Mouse (Mus musculus) forebrain, embryonic 10.5 days (tissue): ENCODE data around the gene Gm29427. TPM values are rescaled to one million over a fixed set of nuclear protein-coding genes. Genes with fewer than 3 reads are reported as not detected.

Experiments used
- DNase-seq: peaks from one replicate; pipeline ENCODE4 v3.0.0-alpha.2; 2017; ENCODE audit warnings: low spot score; ENCODE audit errors: extremely low spot score
- H3K27ac ChIP-seq: fragments of 300-500 bp; sonication (generic); 2 replicates; pipeline ENCODE4 v1.5.1; 2016; ENCODE audit warnings: mild to moderate bottlenecking
- H3K27me3 ChIP-seq: fragments of 300-500 bp; sonication (generic); 2 replicates; pipeline ENCODE4 v1.6.1; 2016; ENCODE audit warnings: mild to moderate bottlenecking; ENCODE audit not compliant: poor library complexity, severe bottlenecking
- H3K36me3 ChIP-seq: fragments of 300-500 bp; sonication (generic); replicated peaks from 2 replicates; pipeline ENCODE4 v1.6.1; 2016; ENCODE audit warnings: mild to moderate bottlenecking, moderate library complexity
- H3K4me1 ChIP-seq: fragments of 300-500 bp; sonication (generic); 2 replicates; pipeline ENCODE4 v1.6.1; 2016
- H3K4me3 ChIP-seq: fragments of 300-500 bp; sonication (generic); 2 replicates; pipeline ENCODE4 v1.5.1; 2016; ENCODE audit warnings: mild to moderate bottlenecking, moderate library complexity
- H3K9me3 ChIP-seq: fragments of 300-500 bp; sonication (generic); 2 replicates; pipeline ENCODE4 v1.6.1; 2016; ENCODE audit warnings: mild to moderate bottlenecking, moderate library complexity
- WGBS: fragments of 180-500 bp; shearing (Covaris S2); methylation state at CpG from one replicate; pipeline ENCODE4 v1.1.7; 2016; 5-methylcytosine and 5-hydroxymethylcytosine counted together
- polyA plus RNA-seq: library from polyadenylated mRNA; unstranded; fragments of >200 nt; fragmentation: Nextera tagmentation; extraction: Ambion mirVana; gene quantifications from 2 replicates; pipeline ENCODE4 v1.2.1, GENCODE M21; 2016

Gene Gm29427
- polyA plus RNA-seq, 1 experiment from 2014 or later, result not detected

DNA sequence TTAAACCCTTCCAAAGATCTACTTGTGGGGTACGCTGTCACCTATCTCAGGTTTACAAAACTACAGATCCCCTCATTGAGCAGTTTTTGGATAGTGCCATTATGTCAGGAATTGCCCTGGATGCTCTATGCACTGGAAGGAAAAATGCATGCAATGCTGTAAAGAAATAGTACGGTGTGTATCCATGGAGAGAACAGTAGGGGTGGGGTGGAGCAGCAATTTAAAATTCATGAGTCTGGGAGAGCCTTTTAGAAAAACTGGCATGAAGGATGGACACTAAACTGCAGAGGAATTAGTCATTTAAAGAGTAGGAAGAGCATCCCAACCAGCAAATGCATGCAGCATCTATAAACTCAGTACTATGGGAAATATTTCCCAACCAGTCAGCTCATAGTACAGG, 10.8 kb upstream of the Gm29427 start:
- H3K27ac ChIP-seq, result no peak overlapping the region
- peaks cover 14% of the 10 kb centered on the region; the same call in 1 of the 2 replicates for H3K36me3 ChIP-seq
- H3K4me3 ChIP-seq, result no peak overlapping the region
- no peaks in the 10 kb centered on the region for H3K9me3 ChIP-seq
- DNase-seq, result no peak
- peaks cover 4% of the 10 kb centered on the region for H3K4me1 ChIP-seq
- 92% methylated on average over 2 of the region's 2 CpGs for WGBS
- no peaks in the 10 kb centered on the region for H3K27me3 ChIP-seq

GRCm38 (mm10) chr1:130724206-130724605, 8.6 kb upstream of the Gm29427 start:
- no peaks in the 10 kb centered on the region for H3K9me3 ChIP-seq
- H3K4me1 ChIP-seq, result no peaks in the 10 kb centered on the region; the same call in 1 of the 2 replicates
- 92% methylated on average over 5 of the region's 5 CpGs for WGBS

GRCm38 (mm10) chr1:130717291-130717871, 1.8 kb upstream of the Gm29427 start, which contains the start of gene Yod1:
Yod1 (plus strand) TSS chr1:130717327.
- no peaks in the 10 kb centered on the region for H3K9me3 ChIP-seq
- H3K4me3 ChIP-seq, result peak within 1 kb of the TSS; percentile 79
- H3K36me3 ChIP-seq, result peaks cover 24% of the 10 kb centered on the region
- H3K27me3 ChIP-seq, result peaks cover 19% of the 10 kb centered on the region
- H3K27ac ChIP-seq, result peak within 1 kb of the TSS; percentile 92
- H3K4me1 ChIP-seq, result peaks cover 30% of the 10 kb centered on the region
- peak; percentile 87 for DNase-seq
- WGBS, result under 1% methylated on average over 54 of the region's 54 CpGs

More at GRCm38 (mm10) chr1:130724206-130724605, 8.6 kb upstream of the Gm29427 start:
- Histone ChIP-seq H3K4me3 (no peak overlapping the region), H3K27me3 (no peaks in the 10 kb centered on the region), H3K36me3 (peaks cover 28% of the 10 kb centered on the region), H3K27ac (no peak overlapping the region)
- DNase-seq, result no peak

GRCm38 (mm10) chr1:130716513-130717290, 1.1 kb upstream of the Gm29427 start:
- H3K27me3 ChIP-seq, result peaks cover 19% of the 10 kb centered on the region
- peak overlapping the region; percentile 79 for H3K4me3 ChIP-seq
- peak overlapping the region; percentile 92 for H3K27ac ChIP-seq
- peaks cover 30% of the 10 kb centered on the region for H3K4me1 ChIP-seq
- WGBS, result under 1% methylated on average over 42 of the region's 42 CpGs
- H3K9me3 ChIP-seq, result no peaks in the 10 kb centered on the region
- DNase-seq, result peak; percentile 35
- peaks cover 20% of the 10 kb centered on the region for H3K36me3 ChIP-seq

- H3K9me3 ChIP-seq, result no peaks in the 10 kb centered on the region
- DNase-seq, result no peak
- H3K27ac ChIP-seq, result peak overlapping the region; percentile 92
- 2% methylated on average over 3 of the region's 3 CpGs for WGBS
- H3K36me3 ChIP-seq, result peaks cover 20% of the 10 kb centered on the region
- H3K4me1 ChIP-seq, result peaks cover 30% of the 10 kb centered on the region
- H3K27me3 ChIP-seq, result peaks cover 19% of the 10 kb centered on the region
- H3K4me3 ChIP-seq, result peak overlapping the region; percentile 79
Observed at GRCm38 (mm10) chr1:130716218-130716512, 566 bp upstream of the Gm29427 start.

- peaks cover 19% of the 10 kb centered on the region for H3K27me3 ChIP-seq
- H3K27ac ChIP-seq, result no peak overlapping the region
- peaks cover 8% of the 10 kb centered on the region for H3K36me3 ChIP-seq
- 85% methylated on average over 4 of the region's 4 CpGs for WGBS
- H3K9me3 ChIP-seq, result no peaks in the 10 kb centered on the region
- peaks cover 28% of the 10 kb centered on the region for H3K4me1 ChIP-seq
- H3K4me3 ChIP-seq, result no peak overlapping the region
- no peak for DNase-seq
Observed at GRCm38 (mm10) chr1:130714046-130714445, 1.6 kb downstream of the Gm29427 start.

DNA sequence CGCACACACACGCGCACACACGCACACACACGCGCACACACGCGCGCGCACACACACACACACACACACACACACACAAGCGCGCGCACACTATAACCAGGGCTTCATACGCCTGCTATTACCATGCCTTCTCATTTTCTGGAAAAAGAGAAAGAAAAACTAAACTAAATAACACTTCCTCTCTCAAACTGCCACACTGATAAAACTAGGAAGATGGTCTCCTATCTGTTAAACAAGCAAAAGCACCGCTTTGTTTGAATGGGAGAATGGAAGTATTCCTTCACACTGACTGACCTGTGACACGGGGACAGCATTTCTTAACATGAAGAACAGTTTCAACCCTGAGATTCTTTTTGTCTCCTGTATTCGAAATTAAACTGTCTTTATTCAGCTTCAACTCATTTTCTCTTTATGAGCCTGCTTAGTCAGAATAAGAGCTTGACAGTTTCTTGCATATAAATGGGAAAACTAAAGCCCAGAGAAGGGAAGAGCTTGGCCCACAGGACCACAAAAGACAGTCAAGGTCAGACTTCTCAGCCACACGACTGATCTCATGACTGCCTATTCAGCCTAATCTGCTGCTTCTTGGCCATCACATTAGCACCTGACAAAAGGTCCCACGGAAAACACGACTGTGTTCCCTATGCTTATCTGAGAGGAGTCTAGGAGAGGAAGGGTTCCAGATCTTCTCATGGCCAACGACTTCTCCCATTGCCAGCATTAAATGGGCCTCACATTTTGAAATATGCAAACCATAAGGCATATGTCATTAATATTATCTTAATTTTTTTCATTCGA, 5.1 kb downstream of the Gm29427 start:
- WGBS, result 89% methylated on average over 22 of the region's 22 CpGs
- no peaks in the 10 kb centered on the region for H3K9me3 ChIP-seq
- H3K4me1 ChIP-seq, result peaks cover 7% of the 10 kb centered on the region
- no peak for DNase-seq
- H3K4me3 ChIP-seq, result no peak overlapping the region
- H3K27ac ChIP-seq, result no peak overlapping the region
- peaks cover 19% of the 10 kb centered on the region for H3K27me3 ChIP-seq
- peaks cover 25% of the 10 kb centered on the region for H3K36me3 ChIP-seq

- 79% methylated on average over 2 of the region's 2 CpGs for WGBS
Observed at GRCm38 (mm10) chr1:130703613-130704012, 12.0 kb downstream of the Gm29427 start.

DNA sequence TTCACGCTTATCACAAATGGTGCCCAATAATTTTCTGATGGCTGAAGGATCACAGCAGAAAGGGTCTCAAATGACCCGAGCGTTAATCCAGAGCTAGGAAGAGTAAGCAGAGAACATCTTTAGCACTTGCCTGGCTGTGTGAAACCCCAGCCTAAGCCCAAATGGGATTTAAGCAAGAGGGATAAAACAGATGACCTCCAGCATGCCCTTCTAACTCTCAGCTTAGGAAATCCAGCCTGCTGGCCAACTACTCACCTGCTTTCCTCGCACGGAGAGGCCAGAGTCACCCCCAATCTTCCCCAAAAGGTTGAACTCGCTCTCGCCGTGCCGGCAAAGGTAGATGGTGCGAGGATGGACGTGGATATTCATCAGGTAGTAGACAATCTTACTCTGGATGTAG, 13.6 kb downstream of the Gm29427 start:
- Histone ChIP-seq H3K36me3 (peaks cover 75% of the 10 kb centered on the region), H3K27ac (no peak overlapping the region), H3K4me3 (no peak overlapping the region), H3K4me1 (no peaks in the 10 kb centered on the region), H3K27me3 (no peaks in the 10 kb centered on the region), H3K9me3 (no peaks in the 10 kb centered on the region)
- 95% methylated on average over 11 of the region's 11 CpGs for WGBS
- DNase-seq, result no peak

More at GRCm38 (mm10) chr1:130703613-130704012, 12.0 kb downstream of the Gm29427 start:
- H3K9me3 ChIP-seq, result no peaks in the 10 kb centered on the region
- no peaks in the 10 kb centered on the region for H3K27me3 ChIP-seq
- H3K27ac ChIP-seq, result no peak overlapping the region
- H3K4me1 ChIP-seq, result no peaks in the 10 kb centered on the region
- peaks cover 68% of the 10 kb centered on the region for H3K36me3 ChIP-seq
- H3K4me3 ChIP-seq, result no peak overlapping the region
- no peak for DNase-seq

DNA sequence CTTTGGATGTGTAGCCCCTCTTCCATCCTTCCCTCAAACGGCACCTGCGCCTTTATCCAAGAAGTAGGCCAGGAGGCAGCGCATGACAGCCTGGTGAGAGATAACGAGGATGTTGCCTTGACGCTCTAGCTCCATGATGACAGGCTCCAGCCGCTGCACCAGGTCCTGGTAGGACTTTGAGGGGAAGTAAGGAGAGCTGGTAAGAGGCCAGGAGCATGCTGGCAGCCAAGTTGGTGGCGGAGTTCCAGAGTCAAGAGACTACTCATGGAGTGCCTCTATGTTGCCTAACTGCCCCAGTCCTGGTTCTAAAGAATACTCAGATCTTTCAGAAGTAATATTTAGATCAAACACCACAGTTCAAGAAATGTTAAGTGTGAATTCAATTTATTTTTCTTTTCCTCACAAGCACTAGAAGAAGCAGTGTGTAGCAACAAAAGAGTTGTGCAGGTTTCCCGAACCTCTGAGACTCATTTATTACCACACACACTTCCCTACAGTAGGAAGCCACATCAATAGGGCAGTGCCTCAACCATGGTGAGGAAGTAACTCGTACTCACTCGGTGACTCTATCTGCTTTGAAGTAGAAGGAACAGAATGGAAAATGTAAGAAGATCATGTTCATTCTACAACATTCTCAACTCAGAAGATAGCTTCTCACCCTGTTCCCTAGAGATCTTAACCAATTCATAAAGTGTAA, 15.5 kb downstream of the Gm29427 start:
- no peaks in the 10 kb centered on the region for H3K27me3 ChIP-seq
- H3K4me1 ChIP-seq, result no peaks in the 10 kb centered on the region
- no peak overlapping the region for H3K4me3 ChIP-seq
- no peak overlapping the region for H3K27ac ChIP-seq
- H3K36me3 ChIP-seq, result peaks cover 62% of the 10 kb centered on the region
- DNase-seq, result no peak
- no peaks in the 10 kb centered on the region for H3K9me3 ChIP-seq
- 91% methylated on average over 10 of the region's 10 CpGs for WGBS

- Histone ChIP-seq H3K36me3 (peaks cover 59% of the 10 kb centered on the region), H3K4me3 (no peak overlapping the region), H3K4me1 (no peaks in the 10 kb centered on the region), H3K27me3 (no peaks in the 10 kb centered on the region), H3K9me3 (no peaks in the 10 kb centered on the region), H3K27ac (no peak overlapping the region)
- no peak for DNase-seq
- 92% methylated on average over 5 of the region's 5 CpGs for WGBS
Observed at GRCm38 (mm10) chr1:130698601-130699000, 17.0 kb downstream of the Gm29427 start.

DNA sequence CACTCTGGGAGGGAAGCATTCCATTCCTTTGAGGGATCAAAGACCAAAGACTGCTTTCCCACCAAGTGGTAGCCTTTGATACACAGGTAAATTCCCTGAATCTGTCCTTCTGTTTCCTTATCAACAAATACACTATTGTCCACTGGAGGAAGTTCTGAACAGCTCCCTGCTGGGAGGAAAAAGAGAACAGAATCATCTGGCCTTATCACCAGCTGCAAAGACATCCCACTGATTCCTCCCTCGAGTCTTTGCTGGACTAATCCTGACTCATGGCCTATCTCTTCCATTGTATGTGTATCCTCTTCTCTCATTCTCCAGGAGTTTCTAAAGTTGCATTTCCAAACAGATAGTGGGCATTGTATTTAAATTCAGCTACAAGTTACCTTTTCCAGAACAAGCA, 31.7 kb downstream of the Gm29427 start:
- WGBS, result 53% methylated on average over 1 of the region's 1 CpGs
- no peaks in the 10 kb centered on the region for H3K4me1 ChIP-seq

More for the DNA sequence above, 31.7 kb downstream of the Gm29427 start:
- Histone ChIP-seq H3K36me3 (no peaks in the 10 kb centered on the region), H3K9me3 (no peaks in the 10 kb centered on the region), H3K27me3 (no peaks in the 10 kb centered on the region), H3K27ac (no peak overlapping the region), H3K4me3 (no peak overlapping the region)
- DNase-seq, result no peak
